Mouse (Mus musculus): ENCODE measurements at regions not wholly inside any gene's neighbourhood (a gene's known extent, or its start where the extent isn't known, plus 50 kb on each side); places are given as distances from the start of the nearest gene placed in this dataset.

DNA sequence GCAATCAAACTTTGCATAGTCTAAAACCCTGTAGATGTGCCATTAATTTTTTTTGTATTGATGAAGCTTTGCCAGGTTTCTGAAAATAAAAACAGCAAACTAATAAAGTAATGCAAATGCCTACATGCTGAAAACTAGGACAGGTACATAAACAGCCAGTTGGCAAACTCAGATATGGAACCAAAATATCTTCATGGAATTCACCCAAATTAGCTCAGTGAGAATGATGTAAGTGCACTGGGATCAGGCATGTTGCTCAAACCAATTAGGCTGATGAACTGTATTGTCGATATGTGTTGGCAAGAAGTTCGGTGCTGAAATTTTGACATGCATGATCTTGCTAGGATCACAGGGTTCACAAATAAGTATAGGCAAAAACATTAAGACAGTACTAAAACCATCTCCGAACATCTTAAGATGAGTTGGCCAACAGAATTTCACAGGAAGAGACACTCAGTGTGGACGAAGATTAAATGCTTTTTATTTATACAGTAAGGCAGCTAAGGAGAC, 95.3 kb upstream of the Rgma start:
- TF ChIP-seq CTCF (IDR thresholded peaks at IDR 0.05; ENCODE audit: borderline replicate concordance, extremely low read depth, insufficient read depth, insufficient read length) (no peak), POLR2A (IDR thresholded peaks at IDR 0.05; ENCODE audit: borderline replicate concordance, extremely low read depth, insufficient read depth, insufficient read length, poor library complexity, severe bottlenecking) (no peak)

Data from brain, embryonic 14.5 days (tissue).